ENCODE assay signal across 26 mouse cellular contexts in the genomic region with DNA sequence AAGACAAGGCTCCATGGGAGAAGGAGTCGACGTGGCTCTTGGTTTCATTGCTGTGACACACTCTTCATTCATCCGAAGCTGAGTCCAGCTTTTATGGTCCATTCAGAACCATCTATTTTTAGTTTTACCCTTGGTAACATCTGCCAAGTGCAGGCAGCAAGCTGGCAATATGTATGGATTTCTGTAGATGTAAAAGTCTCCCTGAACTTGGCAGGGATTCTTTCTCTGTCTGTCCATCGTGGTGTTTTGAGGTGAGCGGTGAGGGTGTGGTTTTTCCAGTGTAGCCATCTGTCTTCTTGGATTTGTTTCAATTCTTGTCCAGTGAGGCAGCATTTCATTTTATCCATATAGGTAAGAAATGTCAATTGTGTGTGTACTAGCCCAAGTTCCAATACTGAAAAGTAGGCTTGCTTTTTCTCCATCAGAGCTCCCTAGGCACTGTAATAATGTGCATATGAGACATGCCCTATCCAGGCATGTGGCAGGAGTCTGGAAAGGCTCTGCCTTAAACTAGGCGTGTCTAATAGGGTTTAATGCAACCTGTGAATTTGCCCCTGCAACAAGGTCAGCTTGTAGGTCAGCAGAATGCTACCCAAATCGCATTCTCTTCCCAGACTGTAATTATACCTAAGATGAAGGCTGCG.
DNase-seq lines count a peak whose midpoint lies in the region; ATAC-seq and TF ChIP-seq lines count a peak whose summit lies in the region.
"Had no signal": no experiment of that assay in that cellular context is flagged by ENCODE, and none has a peak within 500 bp of the region (broad histone marks: within the 10 kb centered on the region; RNA-seq: fewer than 3 reads in every experiment).

No protein-coding gene starts in this region.

- intact Hi-C loops in gastrocnemius, adult 2 months (cut with DNase I): no loop called here
- intact Hi-C loops in gastrocnemius, postnatal 36 days (cut with DNase I): no loop called here

- peaks cover 2% of the 10 kb centered on the region; the same call in 1 of the 2 replicates for H3K4me1 ChIP-seq in embryonic fibroblast, embryonic 13.5 days (ENCODE audit: control insufficient read depth, insufficient read depth, low read length)
- H3K4me1 ChIP-seq in liver, embryonic 12.5 days: no peaks in the 10 kb centered on the region
- H3K4me1 ChIP-seq: heart, embryonic 15.5 days; intestine, embryonic 15.5 days; midbrain, embryonic 10.5 days had no signal

- no peak overlapping the region for H3K9ac ChIP-seq in liver, embryonic 12.5 days
- H3K9ac ChIP-seq: embryonic facial prominence, embryonic 15.5 days; heart, embryonic 15.5 days; hindbrain, embryonic 14.5 days; intestine, embryonic 15.5 days; liver, postnatal 0 days had no signal

- peak overlapping the region; percentile 90 for H3K27ac ChIP-seq in embryonic fibroblast, embryonic 13.5 days (ENCODE audit: insufficient read depth, low read length)
- no peak overlapping the region for H3K27ac ChIP-seq in gastrocnemius, adult 2 months
- no peak overlapping the region for H3K27ac ChIP-seq in liver, embryonic 12.5 days
- H3K27ac ChIP-seq: embryonic facial prominence, embryonic 15.5 days; heart, embryonic 15.5 days; hindbrain, embryonic 14.5 days; intestine, embryonic 15.5 days; layer of hippocampus, adult 2 months; macrophage; midbrain, embryonic 10.5 days had no signal

- no peak overlapping the region for H3K4me2 ChIP-seq in liver, embryonic 12.5 days
- H3K4me2 ChIP-seq: embryonic facial prominence, embryonic 15.5 days; heart, embryonic 15.5 days; hindbrain, embryonic 14.5 days; intestine, embryonic 15.5 days had no signal

- no peak for TF ChIP-seq CTCF in embryonic fibroblast, embryonic 13.5 days (IDR thresholded peaks at IDR 0.05; ENCODE audit: borderline replicate concordance, insufficient read depth, low read length)
- TF ChIP-seq CTCF in gastrocnemius, adult 2 months (IDR thresholded peaks at IDR 0.05): no peak

- ATAC-seq in liver, embryonic 12.5 days: no peak
- ATAC-seq: CD4-positive, CD25-positive, alpha-beta regulatory T cell, adult 4 months; forebrain, embryonic 16.5 days; intestine, embryonic 15.5 days; liver, postnatal 0 days; lung, postnatal 0 days; midbrain, embryonic 16.5 days had no signal

- no peaks in the 10 kb centered on the region for H3K9me3 ChIP-seq in liver, embryonic 12.5 days (replicated peaks)
- H3K9me3 ChIP-seq: embryonic facial prominence, embryonic 15.5 days; heart, embryonic 15.5 days; intestine, embryonic 15.5 days; midbrain, embryonic 10.5 days had no signal

- H3K27me3 ChIP-seq in liver, embryonic 12.5 days (replicated peaks): no peaks in the 10 kb centered on the region
- H3K27me3 ChIP-seq: embryonic facial prominence, embryonic 15.5 days; heart, embryonic 15.5 days; intestine, embryonic 15.5 days had no signal

- 72% methylated on average over 8 of the region's 8 CpGs for WGBS in liver, embryonic 12.5 days (ENCODE audit: insufficient replicate concordance)

- TF ChIP-seq POLR2A in embryonic fibroblast, embryonic 13.5 days (IDR thresholded peaks at IDR 0.05; ENCODE audit: low read depth, low read length): no peak

- no peaks in the 10 kb centered on the region for H3K36me3 ChIP-seq in liver, embryonic 12.5 days
- H3K36me3 ChIP-seq: embryonic facial prominence, embryonic 15.5 days; heart, embryonic 15.5 days; intestine, embryonic 15.5 days; midbrain, embryonic 10.5 days had no signal

- peak; percentile 9 for DNase-seq in cerebellum, adult 11 months
- DNase-seq in cerebellum, postnatal 36 days: no peak
- DNase-seq in 3T3-L1 (ENCODE audit: low read depth, low spot score): peak; percentile 56
- peak; percentile 17 for DNase-seq in cerebellum, adult 8-10 months
- DNase-seq in gastrocnemius, adult 2 months: no peak
- no peak for DNase-seq in gastrocnemius, postnatal 36 days
- DNase-seq: heart, postnatal 4 days; kidney, adult 9 months; kidney, postnatal 25 days; layer of hippocampus, postnatal 36 days; liver, postnatal 0 days; spleen, adult 18-20 months; thymus, postnatal 14 days had no signal

- H3K4me3 ChIP-seq in embryonic fibroblast, embryonic 13.5 days (ENCODE audit: insufficient read depth, low read length): no peak overlapping the region
- H3K4me3 ChIP-seq in gastrocnemius, adult 2 months: no peak overlapping the region
- H3K4me3 ChIP-seq in liver, embryonic 12.5 days: no peak overlapping the region
- H3K4me3 ChIP-seq: embryonic facial prominence, embryonic 15.5 days; heart, embryonic 15.5 days; intestine, embryonic 15.5 days; layer of hippocampus, adult 2 months; midbrain, embryonic 10.5 days had no signal

Comparison
In these comparisons a context has a peak if more than half of its experiments do, and no peak if none do; other contexts are left out.
1. DNase-seq: peak in cerebellum, adult 11 months (single experiment), 3T3-L1 (single experiment) and cerebellum, adult 8-10 months (single experiment); none in cerebellum, postnatal 36 days (0 of 2), gastrocnemius, adult 2 months (single experiment) and gastrocnemius, postnatal 36 days (0 of 2).